Mouse (Mus musculus): Measurements from ENCODE around the gene Pnkd. TPM values are rescaled to one million over a fixed set of nuclear protein-coding genes. Genes with fewer than 3 reads are reported as not detected.

The Pnkd gene
- polyA plus RNA-seq, 1 experiment, result 101 TPM

Other genes starting within 250 kb of the Pnkd start
- gene Tns1, start 160.5 kb upstream of the Pnkd start, polyA plus RNA-seq (2012; rRNA removed), result 223 and 292 TPM in 2 replicates
- 1.5 and 2.3 TPM in 2 replicates for gene Rufy4, start 159.4 kb upstream of the Pnkd start, polyA plus RNA-seq (2012; rRNA removed)
- gene Cxcr2, start 130.9 kb upstream of the Pnkd start, polyA plus RNA-seq (2012; rRNA removed), result 0.06 and 0.26 TPM in 2 replicates
- gene Cxcr1, start 90.3 kb upstream of the Pnkd start, polyA plus RNA-seq (2012; rRNA removed), result not detected in 2 replicates
- gene Arpc2, start 48.8 kb upstream of the Pnkd start, polyA plus RNA-seq (2012; rRNA removed), result 165 and 179 TPM in 2 replicates
- 1.7 and 2.5 TPM in 2 replicates for gene Gpbar1, start 6.4 kb upstream of the Pnkd start, polyA plus RNA-seq (2012; rRNA removed)
- gene Aamp, start 192 bp upstream of the Pnkd start, polyA plus RNA-seq (2012; rRNA removed), result 203 and 210 TPM in 2 replicates
- gene Tmbim1, start 20.7 kb downstream of the Pnkd start, polyA plus RNA-seq (2012; rRNA removed), result 162 and 225 TPM in 2 replicates
- gene Catip, start 77.2 kb downstream of the Pnkd start, polyA plus RNA-seq (2012; rRNA removed), result 1.8 and 2.3 TPM in 2 replicates
- gene Slc11a1, start 90.3 kb downstream of the Pnkd start, polyA plus RNA-seq (2012; rRNA removed), result 36.3 and 42.9 TPM in 2 replicates
- gene Ctdsp1, start 106.6 kb downstream of the Pnkd start, polyA plus RNA-seq (2012; rRNA removed), result 106 and 112 TPM in 2 replicates
- 1.3 and 2.6 TPM in 2 replicates for gene Vil1, start 124.4 kb downstream of the Pnkd start, polyA plus RNA-seq (2012; rRNA removed)
- gene Cnot9, start 221.1 kb downstream of the Pnkd start, polyA plus RNA-seq (2012; rRNA removed), result 18.6 and 20.4 TPM in 2 replicates